Mouse (Mus musculus) midbrain, embryonic 14.5 days (tissue): ENCODE data around the gene Ptpn21. TPM values are rescaled to one million over a fixed set of nuclear protein-coding genes. Genes with fewer than 3 reads are reported as not detected.
A peak's percentile ranks its signal among the peaks of the same experiment; 100 is the strongest.

Source experiments
- ATAC-seq: fragments of 200-750 bp; cut with Nextera tagmentation; 2 replicates; pipeline ENCODE4 v1.8.0; 2017; ENCODE audit warnings: moderate number of reproducible peaks, moderate library complexity; ENCODE audit not compliant: low FRiP score, low TSS enrichment
- DNase-seq: peaks from one replicate; pipeline ENCODE4 v3.0.0-alpha.2; 2015
- H3K27ac ChIP-seq: fragments of 300-500 bp; sonication (generic); replicated peaks from 2 replicates; pipeline ENCODE4 v1.5.1; 2014; ENCODE audit warnings: mild to moderate bottlenecking, low read depth, low read length, moderate library complexity
- H3K27me3 ChIP-seq: fragments of 300-500 bp; sonication (generic); 2 replicates; pipeline ENCODE4 v1.6.1; 2014; ENCODE audit warnings: low read length, control low read depth, mixed read lengths; ENCODE audit not compliant: control insufficient read depth, insufficient read depth
- H3K36me3 ChIP-seq: fragments of 300-500 bp; sonication (generic); 2 replicates; pipeline ENCODE4 v1.6.1; 2014; ENCODE audit warnings: low read length, control low read depth; ENCODE audit not compliant: control insufficient read depth, insufficient read depth
- H3K4me1 ChIP-seq: fragments of 300-500 bp; sonication (generic); 2 replicates; pipeline ENCODE4 v1.6.1; 2014; ENCODE audit warnings: mild to moderate bottlenecking, antibody characterized with exemption, low read length, control low read depth; ENCODE audit not compliant: control insufficient read depth, insufficient read depth
- H3K4me2 ChIP-seq: fragments of 300-500 bp; sonication (generic); 2 replicates; pipeline ENCODE4 v1.6.1; 2014; ENCODE audit warnings: mild to moderate bottlenecking, low read length, moderate library complexity
- H3K4me3 ChIP-seq: fragments of 300-500 bp; sonication (generic); replicated peaks from 2 replicates; pipeline ENCODE4 v1.5.1; 2014; ENCODE audit warnings: low read depth, low read length
- H3K9ac ChIP-seq: fragments of 300-500 bp; sonication (generic); replicated peaks from 2 replicates; pipeline ENCODE4 v1.6.1; 2014; ENCODE audit warnings: mild to moderate bottlenecking, low read length, moderate library complexity
- H3K9me3 ChIP-seq: fragments of 300-500 bp; sonication (generic); 2 replicates; pipeline ENCODE4 v1.6.1; 2016; ENCODE audit warnings: low read length, control low read depth, mixed read lengths; ENCODE audit not compliant: control insufficient read depth
- WGBS: fragments of 180-500 bp; shearing (Covaris S2); extraction: QIAGEN DNeasy Blood & Tissue Kit; methylation state at CpG from one replicate; pipeline ENCODE4 v1.1.7; 2014; 5-methylcytosine and 5-hydroxymethylcytosine counted together
- polyA plus RNA-seq: library from polyadenylated mRNA; unstranded; fragments of >200 nt; fragmentation: Nextera tagmentation; extraction: Ambion mirVana; gene quantifications from 2 replicates; pipeline ENCODE4 v1.2.1, GENCODE M21; 2014

Gene Ptpn21
- polyA plus RNA-seq, 1 experiment from 2014 or later: 5.4 TPM

GRCm38 (mm10) chr12:98669086-98669485 is 68.1 kb downstream of the Ptpn21 start:
- no peak overlapping the region for H3K4me2 ChIP-seq
- 94% methylated on average over 10 of the region's 10 CpGs for WGBS

DNA sequence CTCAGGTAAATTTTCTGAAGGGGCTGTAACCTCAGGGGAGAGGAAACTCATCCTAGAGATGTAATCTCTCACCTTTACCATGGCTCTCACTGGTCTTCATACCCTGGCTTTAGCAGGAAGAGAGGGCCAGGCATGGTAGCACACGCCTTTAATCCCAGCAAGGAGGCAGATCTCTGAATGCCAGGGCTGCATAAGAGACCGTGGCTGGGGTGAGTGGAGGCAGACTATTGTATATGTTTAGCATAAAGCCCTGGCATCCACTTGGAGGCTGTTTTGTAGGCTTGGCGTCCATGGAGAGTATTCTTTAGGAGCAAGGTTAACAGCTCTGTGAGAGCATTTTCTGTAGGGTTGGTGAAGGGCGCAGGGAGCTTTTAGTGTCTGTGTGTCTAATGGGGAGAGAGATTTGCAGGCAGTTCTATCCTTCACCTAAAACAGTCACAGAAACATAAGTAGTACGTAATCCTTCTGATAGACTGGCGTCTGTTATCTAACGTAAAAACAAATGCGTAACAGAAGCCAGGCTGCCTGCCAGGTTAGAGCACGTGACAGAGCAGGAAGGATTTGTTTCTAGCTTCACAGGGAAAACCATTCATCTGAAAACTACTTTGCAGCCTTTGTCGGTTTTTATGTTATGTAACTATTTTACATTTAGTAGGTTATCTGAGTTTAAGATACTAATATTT is 68.9 kb downstream of the Ptpn21 start:
- no peak overlapping the region for H3K27ac ChIP-seq
- ATAC-seq: no peak
- DNase-seq: peak; percentile 31
- 79% methylated on average over 10 of the region's 10 CpGs for WGBS
- no peaks in the 10 kb centered on the region for H3K4me1 ChIP-seq
- no peaks in the 10 kb centered on the region for H3K27me3 ChIP-seq
- peaks cover 32% of the 10 kb centered on the region for H3K36me3 ChIP-seq
- H3K9me3 ChIP-seq: no peaks in the 10 kb centered on the region
- H3K4me2 ChIP-seq: no peak overlapping the region
- no peak overlapping the region for H3K4me3 ChIP-seq
- H3K9ac ChIP-seq: no peak overlapping the region

More at GRCm38 (mm10) chr12:98669086-98669485, 68.1 kb downstream of the Ptpn21 start:
- Histone ChIP-seq H3K9me3 (no peaks in the 10 kb centered on the region), H3K9ac (no peak overlapping the region), H3K27me3 (no peaks in the 10 kb centered on the region), H3K36me3 (peaks cover 27% of the 10 kb centered on the region), H3K27ac (no peak overlapping the region), H3K4me3 (no peak overlapping the region), H3K4me1 (no peaks in the 10 kb centered on the region)
- DNase-seq (no peak), ATAC-seq (no peak)

GRCm38 (mm10) chr12:98662617-98663016 is 74.6 kb downstream of the Ptpn21 start:
- no peak for ATAC-seq
- H3K36me3 ChIP-seq: peaks cover 48% of the 10 kb centered on the region

DNA sequence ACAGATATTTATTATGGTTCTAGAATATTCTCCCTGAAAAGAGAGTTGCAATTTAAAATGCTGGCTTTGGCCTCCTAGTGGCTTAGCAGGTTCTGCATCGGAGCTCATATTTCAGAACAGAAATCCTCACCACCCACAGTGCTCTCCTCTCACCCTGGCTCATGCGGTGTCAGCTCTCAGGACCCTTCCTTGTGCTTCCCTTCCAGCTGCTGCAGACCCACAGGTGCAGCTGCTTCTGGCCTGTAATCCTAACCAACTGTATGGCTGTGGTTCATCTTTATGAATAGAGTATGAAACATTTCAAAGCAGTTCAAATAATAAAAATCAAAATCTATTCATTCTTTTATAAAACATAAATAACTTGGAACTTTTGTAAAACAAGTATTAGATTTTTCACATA is 80.3 kb downstream of the Ptpn21 start:
- no peaks in the 10 kb centered on the region for H3K27me3 ChIP-seq
- 0 out of 2 replicates have a peak, but pooled peaks cover 2% of the 10 kb centered on the region for H3K9me3 ChIP-seq
- WGBS: 69% methylated on average over 2 of the region's 2 CpGs
- no peaks in the 10 kb centered on the region for H3K4me1 ChIP-seq
- H3K36me3 ChIP-seq: peaks cover 27% of the 10 kb centered on the region
- no peak overlapping the region for H3K9ac ChIP-seq
- H3K4me3 ChIP-seq: no peak overlapping the region
- no peak overlapping the region for H3K27ac ChIP-seq
- no peak overlapping the region for H3K4me2 ChIP-seq
- no peak for ATAC-seq
- no peak for DNase-seq

More at GRCm38 (mm10) chr12:98662617-98663016, 74.6 kb downstream of the Ptpn21 start:
- no peak overlapping the region for H3K27ac ChIP-seq
- WGBS: 96% methylated on average over 7 of the region's 7 CpGs
- no peaks in the 10 kb centered on the region for H3K27me3 ChIP-seq
- H3K9me3 ChIP-seq: no peaks in the 10 kb centered on the region
- H3K4me2 ChIP-seq: no peak overlapping the region
- H3K4me3 ChIP-seq: no peak overlapping the region
- H3K4me1 ChIP-seq: no peaks in the 10 kb centered on the region
- no peak for DNase-seq
- no peak overlapping the region for H3K9ac ChIP-seq

GRCm38 (mm10) chr12:98644852-98645251 is 92.4 kb downstream of the Ptpn21 start:
- DNase-seq (no peak), ATAC-seq (no peak)
- no peaks in the 10 kb centered on the region for H3K27me3 ChIP-seq

GRCm38 (mm10) chr12:98628260-98628970 is 108.8 kb downstream of the Ptpn21 start:
- H3K27me3 ChIP-seq: no peaks in the 10 kb centered on the region
- peak overlapping the region; percentile 81 for H3K4me3 ChIP-seq
- peak overlapping the region; percentile 62 for H3K4me2 ChIP-seq
- 0 out of 2 replicates have a peak, but pooled peaks cover 2% of the 10 kb centered on the region for H3K4me1 ChIP-seq
- WGBS: 2% methylated on average over 16 of the region's 16 CpGs
- peak overlapping the region; percentile 78 for H3K27ac ChIP-seq
- peak overlapping the region; percentile 77 for H3K9ac ChIP-seq
- peaks cover 7% of the 10 kb centered on the region; the same call in 1 of the 2 replicates for H3K36me3 ChIP-seq
- DNase-seq (no peak), ATAC-seq (peak; percentile 87)
- H3K9me3 ChIP-seq: no peaks in the 10 kb centered on the region

More at GRCm38 (mm10) chr12:98644852-98645251, 92.4 kb downstream of the Ptpn21 start:
- H3K27ac ChIP-seq: no peak overlapping the region
- H3K4me1 ChIP-seq: no peaks in the 10 kb centered on the region
- no peak overlapping the region for H3K9ac ChIP-seq
- no peak overlapping the region for H3K4me3 ChIP-seq
- no peak overlapping the region for H3K4me2 ChIP-seq
- H3K36me3 ChIP-seq: peaks cover 20% of the 10 kb centered on the region
- H3K9me3 ChIP-seq: no peaks in the 10 kb centered on the region

- H3K9ac ChIP-seq: peak within 1 kb of the TSS; percentile 77
- H3K27ac ChIP-seq: peak within 1 kb of the TSS; percentile 78
- no peaks in the 10 kb centered on the region for H3K27me3 ChIP-seq
- 0 out of 2 replicates have a peak, but pooled peaks cover 2% of the 10 kb centered on the region for H3K4me1 ChIP-seq
- H3K4me3 ChIP-seq: peak within 1 kb of the TSS; percentile 81
- no peaks in the 10 kb centered on the region for H3K9me3 ChIP-seq
- H3K36me3 ChIP-seq: peaks cover under 1% of the 10 kb centered on the region; the same call in 1 of the 2 replicates
- DNase-seq (peak; percentile 91), ATAC-seq (peak; percentile 95)
- WGBS: 5% methylated on average over 32 of the region's 32 CpGs
- H3K4me2 ChIP-seq: peak within 1 kb of the TSS; percentile 62
Measured at GRCm38 (mm10) chr12:98627392-98628259, 109.6 kb downstream of the Ptpn21 start, which contains the start of gene Spata7. Spata7 (plus strand) TSS chr12:98628157.
